Mouse (Mus musculus) embryo, embryonic 10 days (tissue): ENCODE measurements at regions not wholly inside any gene's neighbourhood (a gene's known extent, or its start where the extent isn't known, plus 50 kb on each side); places are given as distances from the start of the nearest gene placed in this dataset.
"Not testable (repeated sequence)": the region's sequence is repeated elsewhere in the genome, so short reads cannot be mapped to it uniquely, and the experiment has no call there.

Experiments used
- DNase-seq: peaks from one replicate; pipeline ENCODE4 v3.0.0-alpha.2; 2015; ENCODE audit warnings: low spot score

DNA sequence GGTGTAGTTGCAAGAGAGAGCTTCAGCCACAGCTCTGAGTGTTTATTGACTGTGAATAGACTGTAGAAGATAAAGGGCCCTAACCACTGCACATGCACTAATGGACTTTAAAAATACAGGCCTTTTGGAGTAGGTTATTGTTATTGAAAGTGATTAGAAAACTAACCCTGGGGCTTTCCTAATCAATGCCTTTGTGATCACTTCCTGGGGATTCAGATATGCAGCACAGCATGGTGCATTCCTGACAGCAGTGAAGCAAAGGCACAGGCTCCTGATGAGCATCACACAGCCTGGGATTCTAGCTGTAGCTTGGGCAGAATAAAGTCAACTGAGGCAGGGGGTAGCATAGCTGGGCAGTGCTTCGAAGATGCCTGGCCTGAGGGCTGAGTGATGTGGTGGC lies 87.3 kb downstream of the Gm11077 start:
- no peak for DNase-seq

DNA sequence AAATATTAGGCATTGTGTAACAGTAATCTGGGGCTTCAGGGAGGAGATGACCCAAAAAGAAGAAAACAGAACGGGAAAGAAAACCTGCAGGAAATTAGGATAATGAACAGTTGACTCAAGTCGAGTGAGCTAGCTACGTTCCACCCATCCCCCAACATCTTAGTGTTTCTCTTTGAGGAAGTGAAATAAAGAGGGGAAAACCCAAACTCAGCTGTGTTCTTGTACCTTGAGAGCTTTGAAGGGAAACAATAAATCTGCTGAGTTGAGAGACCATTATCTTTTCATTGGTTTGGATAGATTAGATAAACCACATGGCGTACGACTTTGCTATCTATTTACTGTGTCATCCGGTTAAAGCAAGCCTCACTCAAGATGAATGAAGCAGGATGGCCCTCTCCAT lies 87.7 kb downstream of the Gm11077 start:
- no peak for DNase-seq

DNA sequence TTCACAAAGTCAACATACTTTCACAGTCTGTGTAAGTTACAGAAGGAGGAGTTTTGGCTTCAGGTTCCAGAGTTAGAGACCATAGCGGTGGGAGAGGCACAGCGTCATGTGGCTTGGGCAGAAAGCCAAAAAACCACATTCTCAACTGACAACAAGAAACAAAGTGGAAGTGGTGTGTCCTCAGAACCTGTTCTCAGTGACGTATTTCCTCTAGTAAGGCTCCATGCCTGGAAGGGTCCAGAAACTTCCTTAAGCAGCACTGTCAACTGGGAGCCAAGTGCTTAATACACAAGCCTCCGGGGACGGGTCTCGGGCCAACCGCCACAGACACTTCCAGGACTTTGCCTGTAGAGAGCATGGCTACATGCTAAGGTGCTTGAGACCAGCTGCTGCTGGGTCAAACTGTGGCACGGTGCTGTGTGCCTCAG lies 90.4 kb downstream of the Gm11077 start:
- no peak for DNase-seq

DNA sequence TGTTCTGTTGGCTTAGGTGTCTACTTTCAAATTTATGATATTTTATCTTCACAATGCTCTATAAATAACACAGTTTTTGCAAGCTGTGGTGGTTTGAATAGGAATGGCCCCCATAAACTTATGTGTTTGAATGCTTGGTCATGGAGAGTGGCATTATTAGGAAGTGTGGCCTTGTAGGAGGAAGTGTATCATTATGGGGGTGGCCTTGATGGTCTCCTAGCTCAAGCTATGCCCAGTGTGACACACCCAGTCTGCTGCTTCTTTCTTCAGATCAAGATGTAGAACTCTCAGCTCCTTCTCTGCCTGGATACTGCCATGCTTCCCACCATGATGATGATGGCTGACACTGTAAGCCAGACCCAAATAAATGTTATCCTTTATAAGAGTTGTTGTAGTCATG lies 97.4 kb downstream of the Gm11077 start:
- no peak for DNase-seq

DNA sequence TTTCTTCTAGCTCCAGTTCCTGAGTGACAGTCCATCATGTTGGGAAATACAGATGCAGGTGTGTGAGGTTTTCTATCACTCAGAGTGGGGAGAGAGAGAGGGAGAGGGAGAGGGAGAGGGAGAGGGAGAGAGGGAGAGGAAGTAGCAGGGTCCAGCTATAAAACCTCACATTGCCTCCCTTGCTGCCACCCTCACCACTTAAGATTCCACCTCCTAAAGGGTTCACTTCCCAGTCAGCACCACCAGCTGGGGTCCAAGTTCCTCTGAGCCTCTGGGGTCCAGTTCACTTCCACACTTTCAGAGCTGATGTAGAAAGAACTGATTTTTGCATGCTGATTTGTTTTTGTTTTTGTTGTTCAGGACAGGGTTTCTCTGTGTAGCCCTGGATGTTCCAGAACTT lies 98.6 kb downstream of the Gm11077 start:
- DNase-seq: no peak

DNA sequence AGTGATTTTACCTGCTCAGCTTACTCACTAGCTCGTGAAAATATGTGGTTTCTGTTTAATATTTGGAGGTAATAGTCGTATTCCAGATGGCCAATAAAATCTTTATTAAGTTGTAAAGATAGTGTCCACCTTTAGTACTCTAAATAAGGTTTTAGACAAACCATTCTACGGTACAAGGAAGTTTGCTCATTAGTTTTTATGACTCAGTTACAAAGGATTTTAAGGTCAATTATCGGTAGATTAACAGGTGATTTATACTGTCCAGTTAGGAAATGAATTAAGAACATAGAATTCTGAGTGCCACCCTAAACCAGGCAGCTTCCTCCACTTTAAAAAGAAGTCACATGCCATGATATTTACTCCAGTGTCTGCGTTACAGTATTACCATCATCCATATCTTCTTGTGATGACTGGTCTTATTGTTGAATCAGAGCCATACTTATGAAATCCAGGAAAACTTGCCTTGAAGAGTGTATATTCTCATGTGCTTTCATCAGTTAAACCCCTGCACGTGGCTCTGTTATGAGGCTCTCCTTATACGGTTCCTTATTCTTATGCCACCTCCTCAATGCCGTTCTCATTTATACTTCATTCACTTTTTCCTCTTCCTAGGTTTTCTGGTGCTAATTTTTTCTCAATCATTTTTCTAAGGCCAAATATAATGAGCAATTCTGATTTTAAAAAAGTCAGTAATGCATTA lies 114.4 kb downstream of the Gm11077 start:
- DNase-seq: no peak

DNA sequence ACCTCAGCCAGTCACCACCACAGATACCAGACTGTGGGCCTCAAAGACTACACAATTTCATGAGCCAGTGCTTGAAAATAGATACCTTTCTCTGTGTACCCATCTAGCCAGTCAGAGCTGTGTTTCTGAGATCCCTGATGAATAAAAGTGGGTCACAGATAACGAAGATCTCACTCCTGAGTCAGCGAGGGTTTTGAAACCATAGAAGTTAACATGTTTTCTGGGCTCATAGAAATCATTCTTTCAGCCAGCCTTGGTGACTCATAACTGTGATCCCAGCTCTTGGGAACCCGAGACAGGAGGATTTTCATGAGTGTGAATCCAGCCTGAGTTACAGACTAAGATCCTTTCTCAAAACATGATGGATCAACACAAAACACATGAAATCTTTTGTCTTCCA lies 118.1 kb downstream of the Gm11077 start:
- DNase-seq: no peak

DNA sequence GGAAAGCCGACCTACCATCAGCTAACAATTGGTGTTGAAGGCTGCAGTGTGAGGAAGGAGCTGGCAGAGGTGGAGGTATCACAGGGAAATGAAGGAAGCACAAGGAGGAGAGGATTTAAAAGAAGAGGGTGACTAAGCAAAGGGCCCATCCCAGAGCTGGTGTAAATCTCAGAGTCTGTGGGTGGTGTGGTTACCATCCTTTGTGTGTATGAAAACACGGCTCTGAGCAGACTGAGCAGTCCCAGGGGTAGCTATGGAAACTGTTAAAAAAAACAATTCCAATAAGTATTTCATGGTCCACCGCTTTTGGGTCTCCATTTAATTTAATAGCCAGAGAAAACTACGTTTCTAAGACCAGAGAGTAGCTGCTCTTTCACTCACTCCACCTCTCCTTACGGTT lies 123.3 kb downstream of the Gm11077 start:
- no peak for DNase-seq

DNA sequence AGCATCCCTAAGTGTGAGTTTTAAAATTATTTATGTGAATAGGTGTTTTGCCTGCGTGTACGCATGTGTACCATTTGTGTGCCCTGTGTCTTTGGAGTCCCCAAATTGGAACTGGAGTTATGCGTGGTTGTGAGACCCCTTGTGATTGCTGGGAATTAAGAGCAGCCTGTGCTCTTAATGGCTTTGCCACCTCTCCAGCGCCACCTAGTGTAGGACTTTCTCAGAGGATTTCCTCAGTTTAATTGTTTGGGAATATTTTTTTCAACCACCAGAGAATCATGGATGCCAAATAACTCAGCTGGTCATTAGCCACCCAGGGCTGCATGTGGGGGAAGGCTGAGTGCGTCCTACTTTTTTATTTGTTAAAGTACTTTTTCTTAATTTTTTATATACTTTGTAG lies 124.4 kb downstream of the Gm11077 start:
- DNase-seq: peak; percentile 81

DNA sequence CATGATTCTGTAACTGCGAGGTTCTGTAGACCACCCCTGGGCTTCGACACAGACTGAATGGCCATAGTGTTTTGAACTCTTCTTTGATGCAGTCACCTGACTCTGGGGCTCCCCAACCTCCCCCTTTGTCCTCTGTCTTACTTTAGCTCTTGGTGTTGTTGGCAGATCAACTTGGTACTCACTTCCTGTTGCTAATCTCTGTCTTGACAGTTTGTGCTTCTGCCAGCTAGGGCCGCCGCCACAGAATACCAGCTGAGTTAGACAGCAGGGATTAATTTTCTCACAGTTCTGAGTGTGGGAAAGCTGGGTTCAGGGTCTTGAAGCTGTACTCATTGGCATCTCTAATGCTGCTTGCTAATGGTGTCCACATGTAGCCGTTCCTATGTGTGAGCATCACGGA lies 125.6 kb downstream of the Gm11077 start:
- DNase-seq: peak; percentile 6

DNA sequence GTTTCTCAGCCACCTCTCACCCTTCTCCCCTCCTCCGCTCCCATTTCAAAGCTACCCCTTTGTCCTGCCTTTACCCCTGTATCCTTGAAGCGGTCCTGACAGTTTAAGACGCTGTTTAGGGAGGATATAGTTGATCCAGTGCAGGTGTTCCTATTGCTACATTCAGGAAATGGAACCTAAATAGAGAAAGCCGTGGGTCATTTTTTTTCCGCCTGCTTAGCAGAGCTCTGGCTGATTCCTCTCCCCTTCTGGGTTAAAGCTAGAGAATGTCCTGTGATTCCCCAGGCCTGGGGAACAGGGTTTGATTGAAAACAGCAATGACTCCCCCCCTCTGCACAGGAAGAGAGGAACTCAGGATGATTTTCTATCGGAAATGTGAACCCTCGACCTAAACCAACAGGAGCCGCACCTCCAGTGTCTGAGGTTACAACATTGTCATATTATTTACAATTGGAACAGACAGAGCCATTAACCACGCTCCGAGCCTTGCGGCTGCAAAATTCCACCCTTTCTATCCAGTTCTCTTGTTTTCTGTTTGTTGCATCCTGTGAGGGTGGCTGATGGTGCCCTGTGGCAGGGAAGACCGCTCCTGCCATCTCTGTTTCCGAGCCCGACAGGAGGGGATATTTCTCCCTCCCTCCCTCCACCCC lies 127.5 kb downstream of the Gm11077 start:
- peak; percentile 55 for DNase-seq

DNA sequence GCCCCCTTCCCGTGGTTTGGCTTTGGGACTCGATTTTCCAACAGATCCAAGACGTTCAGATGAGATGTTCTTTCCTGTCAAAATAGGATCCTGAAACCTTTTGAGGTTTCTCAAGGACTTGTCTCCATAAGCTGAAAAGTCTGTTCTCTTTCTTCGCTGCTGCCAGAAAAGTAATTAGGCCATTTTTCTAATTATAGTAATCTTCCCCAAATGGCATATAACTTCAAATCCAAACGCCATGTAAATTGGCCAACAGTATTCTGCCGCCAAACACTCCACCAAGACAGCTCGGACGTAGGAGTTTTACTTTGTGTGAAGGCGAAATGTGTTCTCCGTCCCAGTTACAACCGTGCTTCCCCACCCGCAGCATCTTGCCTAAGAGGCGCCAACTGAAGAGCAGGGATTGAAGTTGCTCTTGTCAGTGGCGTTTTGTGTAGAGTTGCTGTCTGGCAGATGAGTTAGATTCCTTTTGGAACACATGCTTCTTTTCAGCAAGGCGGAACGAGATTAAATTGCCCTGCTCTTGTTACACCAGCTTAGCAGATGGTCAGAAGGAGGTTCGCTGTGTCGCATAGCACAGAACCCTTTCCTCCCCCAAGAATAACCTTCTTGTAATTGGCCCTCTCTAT lies 128.1 kb downstream of the Gm11077 start:
- peak; percentile 72 for DNase-seq

DNA sequence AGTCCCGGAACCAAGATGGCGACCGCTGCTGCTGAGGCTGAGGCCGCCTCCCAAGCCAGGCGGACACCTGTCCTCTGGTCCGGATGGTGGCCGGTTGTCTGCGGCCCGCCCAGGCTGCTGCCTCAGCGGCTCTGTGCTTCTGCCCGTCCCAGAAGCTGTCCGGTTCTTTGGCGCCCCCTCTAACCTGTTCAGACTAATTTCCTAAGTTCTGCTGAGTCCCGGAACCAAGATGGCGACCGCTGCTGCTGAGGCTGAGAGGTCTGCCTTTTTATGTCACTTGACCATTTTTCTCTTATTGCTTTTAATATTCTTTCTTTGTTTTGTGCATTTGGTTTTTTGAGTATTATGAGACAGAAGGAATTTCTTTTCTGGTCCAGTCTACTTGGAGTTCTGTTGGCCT lies 140.4 kb downstream of the Gm11077 start:
- DNase-seq: not testable (repeated sequence)

DNA sequence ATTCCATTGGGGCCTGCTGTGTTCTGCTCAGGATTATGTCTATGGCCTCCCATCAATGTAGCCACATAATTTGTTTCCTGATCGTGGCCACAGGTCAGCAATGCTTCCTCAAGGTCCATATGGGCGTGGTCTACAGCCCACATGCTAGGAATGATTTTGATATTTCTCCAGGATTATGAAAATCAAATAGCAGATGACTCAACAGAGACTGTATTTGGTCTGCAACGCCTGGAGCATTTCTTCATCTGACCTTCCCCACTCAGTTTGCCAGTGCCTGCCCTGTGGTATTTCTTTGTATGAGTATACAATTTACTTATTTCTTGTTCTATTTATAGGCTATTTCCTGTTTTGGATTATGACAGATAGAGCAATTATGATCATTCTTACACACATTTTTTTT lies 145.7 kb downstream of the Gm11077 start:
- no peak for DNase-seq

DNA sequence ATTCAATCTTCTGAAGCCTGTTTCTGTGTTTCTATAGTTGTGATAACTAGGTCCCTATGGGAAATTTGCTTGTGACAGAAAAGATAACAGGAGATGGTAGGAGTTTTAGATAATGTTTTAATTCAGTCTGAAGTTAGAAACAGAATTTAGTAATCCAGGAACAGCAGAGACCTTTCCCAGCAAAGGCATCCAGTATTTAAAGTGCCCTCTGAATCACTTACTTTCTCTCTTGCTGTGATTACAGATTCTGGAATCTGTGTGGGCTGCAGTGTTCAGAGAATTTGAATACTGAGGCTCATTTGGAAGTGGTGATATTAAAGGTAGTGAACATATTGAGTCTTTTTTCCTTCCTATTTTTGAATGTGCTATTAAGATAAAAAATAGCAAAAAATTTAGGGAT lies 154.6 kb downstream of the Gm11077 start:
- DNase-seq: no peak

DNA sequence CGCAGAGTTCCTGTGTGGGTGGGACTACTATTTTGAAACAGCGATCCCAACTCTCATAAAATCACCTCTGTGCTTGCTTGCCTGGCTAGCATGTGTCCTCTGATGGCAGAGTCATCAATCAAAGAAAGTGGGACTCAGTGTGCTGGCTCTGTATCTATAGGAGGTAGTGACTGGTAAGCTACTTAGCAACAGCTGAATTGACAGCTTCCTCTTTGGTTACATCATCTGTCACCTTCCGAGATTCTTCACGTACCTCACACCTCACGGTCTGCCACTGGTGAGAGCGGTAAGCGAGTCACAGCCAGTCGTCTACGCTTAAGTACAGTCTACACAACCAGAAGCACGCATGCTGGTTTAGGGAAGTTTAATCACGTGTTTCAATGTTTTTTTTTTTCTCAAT lies 159.5 kb downstream of the Gm11077 start:
- peak; percentile 64 for DNase-seq

DNA sequence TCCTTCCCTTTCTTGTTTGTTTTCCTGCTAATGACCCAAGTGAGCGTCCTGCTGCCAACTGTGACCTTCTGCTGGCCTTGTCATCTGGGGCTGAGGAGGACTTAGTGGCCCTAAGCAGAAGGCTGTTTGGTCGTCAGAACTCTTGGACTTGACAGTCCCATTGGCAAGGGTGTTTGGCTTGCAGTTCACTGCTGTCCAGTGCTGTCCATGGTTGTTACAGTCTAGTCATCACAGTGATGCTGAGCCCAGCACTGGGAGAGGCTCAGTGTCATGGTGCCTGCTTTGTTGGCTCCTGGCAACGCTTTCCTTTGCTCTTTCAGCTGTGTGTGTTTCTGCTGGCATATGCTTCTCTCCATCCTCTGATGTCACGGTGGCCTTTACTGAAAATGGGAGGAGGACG lies 161.0 kb downstream of the Gm11077 start:
- peak; percentile 14 for DNase-seq

DNA sequence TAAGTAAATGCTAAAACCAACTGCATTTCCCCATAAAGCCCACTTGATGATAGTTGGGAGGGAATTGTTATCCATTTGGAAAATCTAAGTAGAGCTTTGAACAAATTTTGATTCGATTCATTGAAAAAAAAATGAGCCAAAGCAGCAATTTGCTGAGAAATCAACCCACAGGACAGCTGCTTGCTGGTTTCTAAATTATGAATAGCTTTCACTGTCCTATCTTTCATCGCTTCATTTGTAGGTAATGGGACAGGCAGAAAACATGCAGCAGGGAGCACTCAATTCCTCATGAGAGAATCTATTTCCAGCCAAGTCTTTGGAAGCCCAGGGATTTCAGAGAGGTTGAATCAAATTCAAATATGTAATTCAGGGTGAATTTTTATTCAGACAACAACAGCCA lies 161.5 kb downstream of the Gm11077 start:
- no peak for DNase-seq

DNA sequence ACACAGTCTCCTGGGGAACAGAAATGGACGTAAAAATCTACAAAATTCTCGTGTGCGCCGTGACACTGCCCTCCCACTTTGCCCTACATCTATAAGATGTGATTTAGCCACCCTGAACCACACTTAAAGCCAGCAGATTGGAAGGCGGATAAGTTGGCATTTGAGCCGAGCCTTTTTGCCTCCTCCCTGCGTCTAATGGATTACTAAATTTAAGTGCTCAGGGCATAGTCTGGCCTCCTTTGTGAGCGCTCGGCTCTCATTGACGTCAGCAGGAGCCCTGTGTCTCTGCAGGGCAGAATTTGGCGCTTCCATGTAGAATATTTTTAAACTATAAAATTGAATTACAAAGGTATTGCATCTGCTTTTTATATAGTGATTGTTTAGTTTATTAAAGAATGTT lies 165.4 kb downstream of the Gm11077 start:
- DNase-seq: no peak

DNA sequence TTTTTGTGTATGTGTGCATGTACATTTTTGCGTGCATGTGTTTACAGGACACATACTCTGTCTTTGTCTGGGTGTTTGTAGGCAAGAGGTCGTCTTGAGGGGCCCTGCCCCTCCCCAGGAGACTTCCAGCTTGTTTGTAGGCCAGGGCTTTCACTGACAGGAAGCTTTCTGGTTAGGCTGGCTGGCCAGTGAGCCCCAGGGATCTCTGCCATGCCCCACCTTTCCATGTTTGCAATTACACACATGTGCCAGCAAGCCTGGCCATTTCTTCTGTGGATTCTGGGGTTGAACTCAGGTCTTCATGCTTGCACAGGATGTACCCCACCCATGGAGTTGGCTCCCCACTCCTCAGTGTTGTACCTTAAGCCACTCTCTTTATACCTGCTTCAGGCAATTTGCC lies 166.4 kb downstream of the Gm11077 start:
- no peak for DNase-seq

DNA sequence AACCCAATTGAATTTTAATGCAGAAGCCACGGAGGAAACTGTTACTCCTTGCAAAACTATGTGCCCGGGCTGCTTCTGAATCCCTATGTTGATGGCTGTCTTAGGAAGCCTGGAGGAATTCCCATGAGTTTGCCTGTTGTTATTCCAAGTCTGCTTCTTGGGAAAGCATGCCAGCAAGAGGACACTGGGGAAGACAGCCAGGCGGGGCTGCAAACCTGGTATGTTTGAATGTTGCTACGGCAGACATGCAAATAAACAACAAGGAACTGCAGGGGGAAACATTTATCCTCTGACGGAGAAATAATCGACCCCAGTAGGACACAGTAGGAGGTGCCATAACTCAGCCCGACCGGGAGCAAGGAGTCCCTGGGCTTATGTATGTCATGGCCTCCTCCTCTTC lies 168.0 kb downstream of the Gm11077 start:
- no peak for DNase-seq

DNA sequence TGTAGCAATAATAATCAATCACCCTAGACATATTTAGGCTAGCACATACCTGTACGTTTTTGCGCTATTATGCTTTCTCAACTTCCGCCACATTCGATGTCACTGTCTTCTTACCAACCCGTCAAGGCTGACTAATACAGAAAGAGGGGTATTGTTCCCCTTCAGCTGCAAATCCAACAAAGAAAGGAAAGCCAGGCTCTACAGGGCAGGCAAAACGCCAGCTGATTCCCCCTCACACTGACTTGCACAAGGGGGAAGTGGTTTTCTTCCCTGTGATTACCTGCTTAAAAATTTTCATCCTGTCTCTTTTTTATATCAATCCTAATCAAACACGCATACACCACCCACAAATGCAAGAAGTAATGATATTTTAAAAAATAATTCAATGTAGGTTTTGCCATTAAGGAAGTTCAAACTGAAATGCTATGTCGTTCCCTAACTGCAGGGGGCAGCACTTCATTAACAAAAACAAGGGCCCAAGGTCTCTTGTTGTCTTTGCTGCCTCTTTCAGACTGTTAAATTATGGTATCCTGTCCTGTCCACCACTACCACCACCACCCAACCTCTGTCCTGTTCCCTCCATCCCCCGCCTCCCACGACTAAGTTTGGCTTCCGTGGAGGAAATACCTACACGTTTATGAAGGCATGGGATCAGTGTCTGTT lies 195.4 kb downstream of the Gm11077 start:
- DNase-seq: peak; percentile 76

DNA sequence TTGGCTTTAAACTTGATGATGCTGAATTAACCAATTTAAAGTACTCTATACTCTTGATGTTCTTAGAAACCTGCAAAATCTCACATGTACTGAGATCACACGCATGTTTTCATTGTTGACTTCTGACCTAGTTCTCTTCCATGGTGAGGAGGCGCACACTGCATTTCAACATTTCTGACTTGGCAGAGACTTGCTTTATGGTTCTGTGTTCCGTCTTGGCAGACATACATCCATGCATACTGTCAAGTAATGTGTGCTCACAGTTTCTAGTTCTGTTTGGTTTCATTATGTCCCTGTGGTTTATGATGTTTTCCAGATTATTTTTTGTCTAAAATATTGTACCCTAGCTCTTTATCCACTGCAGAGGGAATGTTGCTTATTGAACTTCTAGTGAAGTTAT lies 198.5 kb downstream of the Gm11077 start:
- DNase-seq: no peak
